Mouse (Mus musculus) hindbrain, postnatal 0 days (tissue): ENCODE results near the gene Mcu. TPM values are rescaled to one million over a fixed set of nuclear protein-coding genes. Genes with fewer than 3 reads are reported as not detected.

ENCODE experiments used
- ATAC-seq: fragments of 200-750 bp; cut with Nextera tagmentation; 2 replicates; pipeline ENCODE4 v1.8.0; 2017; ENCODE audit warnings: mild to moderate bottlenecking, moderate TSS enrichment, moderate library complexity
- DNase-seq: peaks from one replicate; pipeline ENCODE4 v3.0.0-alpha.2; 2015; ENCODE audit warnings: low spot score
- H3K27ac ChIP-seq: fragments of 300-500 bp; sonication (generic); 2 replicates; pipeline ENCODE4 v1.5.1; 2014; ENCODE audit warnings: mild to moderate bottlenecking
- H3K27me3 ChIP-seq: fragments of 300-500 bp; sonication (generic); 2 replicates; pipeline ENCODE4 v1.6.1; 2014; ENCODE audit warnings: low read length, mixed read lengths; ENCODE audit not compliant: insufficient read depth
- H3K36me3 ChIP-seq: fragments of 300-500 bp; sonication (generic); 2 replicates; pipeline ENCODE4 v1.6.1; 2014; ENCODE audit warnings: low read length, mixed read lengths; ENCODE audit not compliant: insufficient read depth
- H3K4me1 ChIP-seq: fragments of 300-500 bp; sonication (generic); 2 replicates; pipeline ENCODE4 v1.6.1; 2014; ENCODE audit warnings: antibody characterized with exemption, low read length, mixed read lengths; ENCODE audit not compliant: insufficient read depth
- H3K4me2 ChIP-seq: fragments of 300-500 bp; sonication (generic); 2 replicates; pipeline ENCODE4 v1.6.1; 2014; ENCODE audit warnings: low read depth, mild to moderate bottlenecking, low read length, moderate library complexity, mixed read lengths
- H3K4me3 ChIP-seq: fragments of 300-500 bp; sonication (generic); 2 replicates; pipeline ENCODE4 v1.5.1; 2014; ENCODE audit warnings: low read length
- H3K9ac ChIP-seq: fragments of 300-500 bp; sonication (generic); replicated peaks from 2 replicates; pipeline ENCODE4 v1.6.1; 2014; ENCODE audit warnings: mild to moderate bottlenecking, low read length, moderate library complexity, mixed read lengths
- H3K9me3 ChIP-seq: fragments of 300-500 bp; sonication (generic); 2 replicates; pipeline ENCODE4 v1.6.1; 2016; ENCODE audit warnings: low read length, mixed read lengths
- CTCF ChIP-seq: IDR thresholded peaks from 2 replicates; pipeline ENCODE4 v1.5.1; 2016; ENCODE audit warnings: antibody characterized with exemption, control low read depth, low read depth
- WGBS: fragments of 180-500 bp; shearing (Covaris S2); extraction: QIAGEN DNeasy Blood & Tissue Kit; methylation state at CpG from one replicate; pipeline ENCODE4 v1.1.7; 2014; 5-methylcytosine and 5-hydroxymethylcytosine counted together
- polyA plus RNA-seq: library from polyadenylated mRNA; unstranded; fragments of >200 nt; fragmentation: Nextera tagmentation; extraction: Ambion mirVana; gene quantifications from 2 replicates; pipeline ENCODE4 v1.2.1, GENCODE M21; 2015
- total RNA-seq: library from RNA; depleted of rRNA; stranded (reverse); fragments of >200 nt; gene quantifications from 2 replicates; pipeline ENCODE4 v1.2.3, GENCODE M21; 2014

Gene Mcu
- total and polyA plus RNA-seq, 2 experiments from 2014 or later: 33.4 to 44.9 TPM

- Histone ChIP-seq H3K4me3 (no peak overlapping the region), H3K9ac (no peak overlapping the region), H3K9me3 (no peaks in the 10 kb centered on the region), H3K4me1 (no peaks in the 10 kb centered on the region), H3K4me2 (no peak overlapping the region), H3K27me3 (no peaks in the 10 kb centered on the region), H3K36me3 (no peaks in the 10 kb centered on the region), H3K27ac (no peak overlapping the region)
- TF ChIP-seq CTCF: no peak
- WGBS: 94% methylated on average over 4 of the region's 4 CpGs
- ATAC-seq (no peak), DNase-seq (no peak)
Measured at GRCm38 (mm10) chr10:59571273-59571672, 45.2 kb downstream of the Mcu start.

- no peaks in the 10 kb centered on the region for H3K36me3 ChIP-seq
- H3K27ac ChIP-seq: no peak overlapping the region
- no peak overlapping the region for H3K4me2 ChIP-seq
- no peaks in the 10 kb centered on the region for H3K9me3 ChIP-seq
- no peak for TF ChIP-seq CTCF
- DNase-seq (no peak), ATAC-seq (no peak)
- H3K4me1 ChIP-seq: no peaks in the 10 kb centered on the region
- no peak overlapping the region for H3K9ac ChIP-seq
- no peak overlapping the region for H3K4me3 ChIP-seq
- 80% methylated on average over 2 of the region's 2 CpGs for WGBS
- no peaks in the 10 kb centered on the region for H3K27me3 ChIP-seq
Measured at GRCm38 (mm10) chr10:59570780-59571179, 45.7 kb downstream of the Mcu start.

DNA sequence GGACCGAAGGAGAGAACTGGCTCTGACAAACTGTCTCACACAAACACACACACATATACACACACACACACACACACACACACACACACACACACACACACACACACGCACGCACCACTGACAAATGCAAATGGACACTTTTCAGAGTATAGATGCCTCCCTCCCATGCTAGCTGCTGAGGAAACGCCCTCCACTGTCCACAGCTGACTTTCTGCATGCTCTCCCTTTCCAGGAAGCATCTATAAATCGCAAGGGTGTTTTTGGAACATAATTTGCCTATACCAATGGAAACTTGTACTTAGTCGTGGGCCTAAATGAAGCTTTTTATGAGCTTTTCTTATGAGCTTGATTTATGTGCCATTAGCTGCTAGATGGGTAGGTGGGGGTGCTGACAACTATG lies 46.1 kb downstream of the Mcu start:
- H3K9ac ChIP-seq: no peak overlapping the region
- no peaks in the 10 kb centered on the region for H3K36me3 ChIP-seq
- no peak for TF ChIP-seq CTCF
- no peak overlapping the region for H3K4me3 ChIP-seq
- no peaks in the 10 kb centered on the region for H3K4me1 ChIP-seq
- DNase-seq (no peak), ATAC-seq (no peak)
- WGBS: 87% methylated on average over 6 of the region's 6 CpGs
- H3K9me3 ChIP-seq: no peaks in the 10 kb centered on the region
- no peak overlapping the region for H3K4me2 ChIP-seq
- H3K27me3 ChIP-seq: no peaks in the 10 kb centered on the region
- H3K27ac ChIP-seq: no peak overlapping the region

GRCm38 (mm10) chr10:59569481-59569869 lies 47.0 kb downstream of the Mcu start:
- H3K9me3 ChIP-seq: no peaks in the 10 kb centered on the region
- no peak for TF ChIP-seq CTCF
- H3K4me3 ChIP-seq: no peak overlapping the region
- no peak overlapping the region for H3K4me2 ChIP-seq
- DNase-seq (no peak), ATAC-seq (no peak)
- WGBS: 87% methylated on average over 1 of the region's 1 CpGs
- no peaks in the 10 kb centered on the region for H3K27me3 ChIP-seq
- H3K36me3 ChIP-seq: no peaks in the 10 kb centered on the region
- no peaks in the 10 kb centered on the region for H3K4me1 ChIP-seq
- no peak overlapping the region for H3K9ac ChIP-seq
- H3K27ac ChIP-seq: no peak overlapping the region

GRCm38 (mm10) chr10:59568665-59569480 lies 47.6 kb downstream of the Mcu start:
- ATAC-seq (no peak), DNase-seq (no peak)
- 65% methylated on average over 10 of the region's 10 CpGs for WGBS
- Histone ChIP-seq H3K4me3 (no peak overlapping the region), H3K27ac (no peak overlapping the region), H3K4me2 (no peak overlapping the region), H3K9me3 (no peaks in the 10 kb centered on the region), H3K9ac (no peak overlapping the region), H3K27me3 (no peaks in the 10 kb centered on the region), H3K4me1 (no peaks in the 10 kb centered on the region), H3K36me3 (no peaks in the 10 kb centered on the region)
- TF ChIP-seq CTCF: no peak

- DNase-seq (no peak), ATAC-seq (no peak)
- Histone ChIP-seq H3K4me1 (no peaks in the 10 kb centered on the region; the same call in 1 of the 2 replicates), H3K36me3 (no peaks in the 10 kb centered on the region), H3K27ac (no peak overlapping the region), H3K9ac (no peak overlapping the region), H3K4me2 (no peak overlapping the region), H3K4me3 (no peak overlapping the region), H3K9me3 (no peaks in the 10 kb centered on the region), H3K27me3 (no peaks in the 10 kb centered on the region)
- TF ChIP-seq CTCF: no peak
- 90% methylated on average over 13 of the region's 13 CpGs for WGBS
Measured at GRCm38 (mm10) chr10:59566968-59567367, 49.5 kb downstream of the Mcu start.

DNA sequence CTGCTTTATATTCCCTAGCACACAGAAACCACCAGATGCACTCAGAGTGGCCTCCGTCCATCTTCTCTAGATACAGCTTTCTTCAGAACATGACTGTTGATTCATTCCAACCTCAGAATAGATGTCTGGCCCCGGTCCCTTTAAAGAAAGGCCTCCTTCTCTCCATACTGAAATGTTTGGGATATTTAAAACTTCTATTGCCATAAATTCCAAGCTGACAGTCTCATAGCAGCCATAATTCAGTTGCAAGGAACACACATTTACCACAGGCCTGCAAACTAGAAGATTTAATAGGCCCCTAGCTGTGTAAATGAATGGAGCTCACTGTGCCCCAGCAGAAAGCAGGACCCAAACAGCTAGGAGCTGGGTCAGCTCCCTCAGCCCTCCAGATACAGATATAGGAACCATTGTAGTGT lies 50.5 kb downstream of the Mcu start:
- Histone ChIP-seq H3K27me3 (no peaks in the 10 kb centered on the region), H3K4me3 (no peak overlapping the region), H3K9ac (no peak overlapping the region), H3K36me3 (no peaks in the 10 kb centered on the region), H3K9me3 (no peaks in the 10 kb centered on the region), H3K4me1 (no peaks in the 10 kb centered on the region; the same call in 1 of the 2 replicates), H3K27ac (no peak overlapping the region), H3K4me2 (no peak overlapping the region)
- ATAC-seq: no peak
- DNase-seq: no peak
- no peak for TF ChIP-seq CTCF
- 52% methylated on average over 2 of the region's 2 CpGs for WGBS
